Mouse (Mus musculus) neural tube, embryonic 11.5 days (tissue): Measurements from ENCODE around the gene Lrrc4c. TPM values are rescaled to one million over a fixed set of nuclear protein-coding genes. Genes with fewer than 3 reads are reported as not detected.

Source experiments
- ATAC-seq: fragments of 200-750 bp; cut with Nextera tagmentation; 2 replicates; pipeline ENCODE4 v1.8.0; 2017; ENCODE audit warnings: moderate number of reproducible peaks, mild to moderate bottlenecking, moderate TSS enrichment, moderate library complexity; ENCODE audit not compliant: insufficient read depth, low FRiP score, low TSS enrichment
- DNase-seq: peaks from one replicate; pipeline ENCODE4 v3.0.0-alpha.2; 2015; ENCODE audit warnings: low spot score
- H3K27ac ChIP-seq: fragments of 300-500 bp; sonication (generic); 2 replicates; pipeline ENCODE4 v1.5.1; 2014; ENCODE audit warnings: low read depth, mild to moderate bottlenecking, low read length
- H3K27me3 ChIP-seq: fragments of 300-500 bp; sonication (generic); 2 replicates; pipeline ENCODE4 v1.6.1; 2014; ENCODE audit warnings: mild to moderate bottlenecking, low read length, mixed read lengths; ENCODE audit not compliant: control insufficient read depth, insufficient read depth
- H3K36me3 ChIP-seq: fragments of 300-500 bp; sonication (generic); 2 replicates; pipeline ENCODE4 v1.6.1; 2014; ENCODE audit warnings: mild to moderate bottlenecking, low read length, moderate library complexity, mixed read lengths; ENCODE audit not compliant: control insufficient read depth, insufficient read depth
- H3K4me1 ChIP-seq: fragments of 300-500 bp; sonication (generic); 2 replicates; pipeline ENCODE4 v1.6.1; 2014; ENCODE audit warnings: low read length, mixed read lengths; ENCODE audit not compliant: control insufficient read depth, insufficient read depth
- H3K4me2 ChIP-seq: fragments of 300-500 bp; sonication (generic); 2 replicates; pipeline ENCODE4 v1.6.1; 2014; ENCODE audit warnings: low read depth, mild to moderate bottlenecking, moderate library complexity
- H3K4me3 ChIP-seq: fragments of 300-500 bp; sonication (generic); 2 replicates; pipeline ENCODE4 v1.5.1; 2014; ENCODE audit warnings: low read depth, low read length
- H3K9ac ChIP-seq: fragments of 300-500 bp; sonication (generic); 2 replicates; pipeline ENCODE4 v1.6.1; 2014; ENCODE audit warnings: mild to moderate bottlenecking, low read length
- H3K9me3 ChIP-seq: fragments of 300-500 bp; sonication (generic); 2 replicates; pipeline ENCODE4 v1.6.1; 2016; ENCODE audit warnings: low read length; ENCODE audit not compliant: control insufficient read depth
- WGBS: fragments of 180-500 bp; shearing (Covaris S2); extraction: QIAGEN DNeasy Blood & Tissue Kit; methylation state at CpG from one replicate; pipeline ENCODE4 v1.1.7; 2014; 5-methylcytosine and 5-hydroxymethylcytosine counted together
- polyA plus RNA-seq: library from polyadenylated mRNA; unstranded; fragments of >200 nt; fragmentation: Nextera tagmentation; extraction: Ambion mirVana; gene quantifications from 2 replicates; pipeline ENCODE4 v1.2.1, GENCODE M21; 2014

Gene Lrrc4c
- polyA plus RNA-seq, 1 experiment from 2014 or later, result 4.5 TPM

- no peak overlapping the region for H3K27ac ChIP-seq
- no peak for ATAC-seq
- H3K4me2 ChIP-seq, result no peak overlapping the region
- H3K9ac ChIP-seq, result no peak overlapping the region
- DNase-seq, result no peak
- no peaks in the 10 kb centered on the region for H3K27me3 ChIP-seq
- no peaks in the 10 kb centered on the region for H3K9me3 ChIP-seq
- no peaks in the 10 kb centered on the region for H3K4me1 ChIP-seq
- no peak overlapping the region for H3K4me3 ChIP-seq
- H3K36me3 ChIP-seq, result no peaks in the 10 kb centered on the region
Observed at GRCm38 (mm10) chr2:97574921-97575320, 1257.0 kb downstream of the Lrrc4c start.

- DNase-seq (no peak), ATAC-seq (no peak)
- Histone ChIP-seq H3K36me3 (no peaks in the 10 kb centered on the region), H3K27me3 (no peaks in the 10 kb centered on the region), H3K27ac (no peak overlapping the region), H3K9me3 (no peaks in the 10 kb centered on the region), H3K4me2 (no peak overlapping the region), H3K9ac (no peak overlapping the region), H3K4me3 (no peak overlapping the region), H3K4me1 (no peaks in the 10 kb centered on the region)
- 70% methylated on average over 2 of the region's 2 CpGs for WGBS
Observed at GRCm38 (mm10) chr2:97581132-97581531, 1263.2 kb downstream of the Lrrc4c start.

- DNase-seq (no peak), ATAC-seq (no peak)
- H3K4me3 ChIP-seq, result no peak overlapping the region
- no peaks in the 10 kb centered on the region for H3K9me3 ChIP-seq
- WGBS, result 92% methylated on average over 3 of the region's 3 CpGs
- no peak overlapping the region for H3K27ac ChIP-seq
- H3K27me3 ChIP-seq, result no peaks in the 10 kb centered on the region
- H3K4me1 ChIP-seq, result no peaks in the 10 kb centered on the region
- no peak overlapping the region for H3K9ac ChIP-seq
- H3K36me3 ChIP-seq, result no peaks in the 10 kb centered on the region
- no peak overlapping the region for H3K4me2 ChIP-seq
Observed at GRCm38 (mm10) chr2:97586322-97586721, 1268.4 kb downstream of the Lrrc4c start.

- H3K4me2 ChIP-seq, result no peak overlapping the region
Observed at GRCm38 (mm10) chr2:97590563-97590962, 1272.6 kb downstream of the Lrrc4c start.

GRCm38 (mm10) chr2:97604182-97604581 lies 1286.2 kb downstream of the Lrrc4c start:
- WGBS, result 54% methylated on average over 3 of the region's 3 CpGs
- DNase-seq (no peak), ATAC-seq (peak; percentile 67)
- Histone ChIP-seq H3K9me3 (no peaks in the 10 kb centered on the region), H3K4me3 (no peak overlapping the region), H3K4me2 (no peak overlapping the region), H3K4me1 (peaks cover 5% of the 10 kb centered on the region; the same call in 1 of the 2 replicates), H3K27me3 (no peaks in the 10 kb centered on the region), H3K9ac (no peak overlapping the region), H3K27ac (no peak overlapping the region), H3K36me3 (no peaks in the 10 kb centered on the region)

More at GRCm38 (mm10) chr2:97590563-97590962, 1272.6 kb downstream of the Lrrc4c start:
- Histone ChIP-seq H3K4me1 (no peaks in the 10 kb centered on the region), H3K4me3 (no peak overlapping the region), H3K36me3 (no peaks in the 10 kb centered on the region), H3K27me3 (no peaks in the 10 kb centered on the region), H3K9ac (no peak overlapping the region), H3K27ac (no peak overlapping the region), H3K9me3 (no peaks in the 10 kb centered on the region)
- 92% methylated on average over 3 of the region's 3 CpGs for WGBS
- DNase-seq (no peak), ATAC-seq (no peak)

GRCm38 (mm10) chr2:97604688-97605215 lies 1286.8 kb downstream of the Lrrc4c start:
- peak; percentile 48; the same call in 1 of the 2 replicates for ATAC-seq
- Histone ChIP-seq H3K36me3 (no peaks in the 10 kb centered on the region), H3K4me3 (no peak overlapping the region), H3K27me3 (no peaks in the 10 kb centered on the region), H3K9me3 (no peaks in the 10 kb centered on the region), H3K27ac (no peak overlapping the region), H3K9ac (no peak overlapping the region), H3K4me1 (peaks cover 5% of the 10 kb centered on the region; the same call in 1 of the 2 replicates), H3K4me2 (no peak overlapping the region)
- no peak for DNase-seq
- WGBS, result 47% methylated on average over 3 of the region's 3 CpGs

- no peak for ATAC-seq
- H3K4me2 ChIP-seq, result no peak overlapping the region
- no peak overlapping the region for H3K4me3 ChIP-seq
- no peak overlapping the region for H3K9ac ChIP-seq
- peaks cover 4% of the 10 kb centered on the region; the same call in 1 of the 2 replicates for H3K4me1 ChIP-seq
- H3K36me3 ChIP-seq, result no peaks in the 10 kb centered on the region
- no peak for DNase-seq
- no peaks in the 10 kb centered on the region for H3K9me3 ChIP-seq
- H3K27me3 ChIP-seq, result no peaks in the 10 kb centered on the region
- H3K27ac ChIP-seq, result no peak overlapping the region
Observed at GRCm38 (mm10) chr2:97609436-97609835, 1291.5 kb downstream of the Lrrc4c start.

GRCm38 (mm10) chr2:97610566-97610965 lies 1292.6 kb downstream of the Lrrc4c start:
- H3K27ac ChIP-seq, result no peak overlapping the region
- H3K36me3 ChIP-seq, result no peaks in the 10 kb centered on the region
- 77% methylated on average over 2 of the region's 2 CpGs for WGBS
- ATAC-seq, result 0 out of 2 replicates have a peak, but pooled peaks have one; percentile 42
- no peak overlapping the region for H3K4me2 ChIP-seq
- H3K4me3 ChIP-seq, result no peak overlapping the region
- no peak overlapping the region for H3K9ac ChIP-seq
- H3K4me1 ChIP-seq, result no peaks in the 10 kb centered on the region
- no peak for DNase-seq
- no peaks in the 10 kb centered on the region for H3K27me3 ChIP-seq
- no peaks in the 10 kb centered on the region for H3K9me3 ChIP-seq

- Histone ChIP-seq H3K4me3 (no peak overlapping the region), H3K36me3 (no peaks in the 10 kb centered on the region), H3K9me3 (no peaks in the 10 kb centered on the region), H3K27me3 (no peaks in the 10 kb centered on the region), H3K9ac (no peak overlapping the region), H3K27ac (no peak overlapping the region), H3K4me1 (no peaks in the 10 kb centered on the region), H3K4me2 (no peak overlapping the region)
- ATAC-seq (no peak), DNase-seq (no peak)
- WGBS, result 74% methylated on average over 2 of the region's 2 CpGs
Observed at GRCm38 (mm10) chr2:97614724-97615123, 1296.8 kb downstream of the Lrrc4c start.
